Comparison of ENCODE assay signal across 17 mouse cellular contexts in genomic region chr17:82432678-82433077, GRCm38 (mm10).
A peak's percentile ranks its signal among the peaks of the same experiment; 100 is the strongest.
DNase-seq lines count a peak whose midpoint lies in the region; ATAC-seq lines count a peak whose summit lies in the region.
"Had no signal": no experiment of that assay in that cellular context is flagged by ENCODE, and none has a peak within 500 bp of the region (broad histone marks: within the 10 kb centered on the region; RNA-seq: fewer than 3 reads in every experiment).

No protein-coding gene starts in this region.

- no peak overlapping the region for H3K27ac ChIP-seq in kidney, embryonic 16.5 days (ENCODE audit: low read length)
- no peak overlapping the region for H3K27ac ChIP-seq in embryonic facial prominence, embryonic 10.5 days (replicated peaks)
- H3K27ac ChIP-seq in embryonic facial prominence, embryonic 14.5 days (replicated peaks; ENCODE audit: low read depth, low read length), result no peak overlapping the region
- H3K27ac ChIP-seq: forebrain, embryonic 15.5 days; heart, embryonic 13.5 days; hindbrain, embryonic 15.5 days had no signal

- no peaks in the 10 kb centered on the region for H3K36me3 ChIP-seq in kidney, embryonic 16.5 days (ENCODE audit: insufficient read depth, low read length)
- no peaks in the 10 kb centered on the region for H3K36me3 ChIP-seq in embryonic facial prominence, embryonic 10.5 days (replicated peaks)
- H3K36me3 ChIP-seq in embryonic facial prominence, embryonic 14.5 days (ENCODE audit: control insufficient read depth, insufficient read depth, low read length), result no peaks in the 10 kb centered on the region
- H3K36me3 ChIP-seq: forebrain, embryonic 15.5 days; heart, embryonic 13.5 days; hindbrain, embryonic 15.5 days had no signal

- H3K9ac ChIP-seq in kidney, embryonic 16.5 days (replicated peaks; ENCODE audit: low read length), result no peak overlapping the region
- no peak overlapping the region for H3K9ac ChIP-seq in embryonic facial prominence, embryonic 14.5 days (ENCODE audit: low read depth, low read length)
- H3K9ac ChIP-seq: forebrain, embryonic 15.5 days; heart, embryonic 13.5 days; hindbrain, embryonic 15.5 days had no signal

- H3K4me1 ChIP-seq in kidney, embryonic 16.5 days (ENCODE audit: insufficient read depth, low read length), result no peaks in the 10 kb centered on the region
- H3K4me1 ChIP-seq in embryonic facial prominence, embryonic 10.5 days, result no peaks in the 10 kb centered on the region
- H3K4me1 ChIP-seq in embryonic facial prominence, embryonic 14.5 days (ENCODE audit: control insufficient read depth, insufficient read depth, low read length), result no peaks in the 10 kb centered on the region
- H3K4me1 ChIP-seq: forebrain, embryonic 15.5 days; heart, embryonic 13.5 days; hindbrain, embryonic 15.5 days had no signal

- no peak for DNase-seq in kidney, adult 9 months
- DNase-seq in urinary bladder, adult 18-20 months (ENCODE audit: low spot score in 2 of 2), result peak; percentile 12 to 29
- no peak for DNase-seq in urinary bladder, postnatal 10 days (ENCODE audit: low spot score)
- peak; percentile 10 for DNase-seq in embryonic facial prominence, embryonic 10.5 days (ENCODE audit: low spot score)
- peak; percentile 38 for DNase-seq in embryonic facial prominence, embryonic 14.5 days (ENCODE audit: low spot score)
- DNase-seq: adrenal gland, adult 8-10 months; adrenal gland, postnatal 36 days; cerebellum, adult 8-10 months; cerebellum, postnatal 14 days; gastrocnemius, postnatal 36 days; heart, adult 11 months; heart, postnatal 36 days had no signal

- H3K4me2 ChIP-seq in kidney, embryonic 16.5 days (replicated peaks; ENCODE audit: low read depth, low read length), result no peak overlapping the region
- no peak overlapping the region for H3K4me2 ChIP-seq in embryonic facial prominence, embryonic 14.5 days (ENCODE audit: low read depth, low read length)
- H3K4me2 ChIP-seq: forebrain, embryonic 15.5 days; heart, embryonic 13.5 days; hindbrain, embryonic 15.5 days had no signal

- H3K9me3 ChIP-seq in kidney, embryonic 16.5 days (ENCODE audit: low read length), result no peaks in the 10 kb centered on the region
- H3K9me3 ChIP-seq in embryonic facial prominence, embryonic 10.5 days, result no peaks in the 10 kb centered on the region
- H3K9me3 ChIP-seq in embryonic facial prominence, embryonic 14.5 days (ENCODE audit: control insufficient read depth, low read length), result no peaks in the 10 kb centered on the region
- H3K9me3 ChIP-seq: forebrain, embryonic 15.5 days; heart, embryonic 13.5 days; hindbrain, embryonic 15.5 days had no signal

- H3K4me3 ChIP-seq in kidney, embryonic 16.5 days (ENCODE audit: low read length), result no peak overlapping the region
- H3K4me3 ChIP-seq in embryonic facial prominence, embryonic 10.5 days, result no peak overlapping the region
- no peak overlapping the region for H3K4me3 ChIP-seq in embryonic facial prominence, embryonic 14.5 days (ENCODE audit: low read depth, low read length)
- H3K4me3 ChIP-seq: forebrain, embryonic 15.5 days; heart, embryonic 13.5 days; hindbrain, embryonic 15.5 days had no signal

- no peaks in the 10 kb centered on the region for H3K27me3 ChIP-seq in kidney, embryonic 16.5 days (ENCODE audit: insufficient read depth, low read length)
- H3K27me3 ChIP-seq in embryonic facial prominence, embryonic 10.5 days (replicated peaks; ENCODE audit: low read depth, poor library complexity, severe bottlenecking), result no peaks in the 10 kb centered on the region
- no peaks in the 10 kb centered on the region for H3K27me3 ChIP-seq in embryonic facial prominence, embryonic 14.5 days (replicated peaks; ENCODE audit: control insufficient read depth, insufficient read depth, low read length)
- H3K27me3 ChIP-seq: forebrain, embryonic 15.5 days; heart, embryonic 13.5 days; hindbrain, embryonic 15.5 days had no signal

- 37% methylated on average over 3 of the region's 3 CpGs for WGBS in kidney, embryonic 16.5 days
- WGBS in embryonic facial prominence, embryonic 10.5 days, result 47% methylated on average over 3 of the region's 3 CpGs
- WGBS in embryonic facial prominence, embryonic 14.5 days, result 46% methylated on average over 3 of the region's 3 CpGs

- ATAC-seq in kidney, embryonic 16.5 days (ENCODE audit: low FRiP score, low TSS enrichment), result peak; percentile 77; the same call in 1 of the 2 replicates
- peak; percentile 79; the same call in 1 of the 2 replicates for ATAC-seq in embryonic facial prominence, embryonic 14.5 days (ENCODE audit: low read depth)
- ATAC-seq in megakaryocyte, adult 5-6 weeks (ENCODE audit: poor library complexity, severe bottlenecking), result no peak
- ATAC-seq: forebrain, embryonic 15.5 days had no signal

Comparison
In these comparisons a context has a peak if more than half of its experiments do, and no peak if none do; other contexts are left out.
1. DNase-seq: peak in urinary bladder, adult 18-20 months (2 of 2), embryonic facial prominence, embryonic 10.5 days (single experiment) and embryonic facial prominence, embryonic 14.5 days (single experiment); none in kidney, adult 9 months (single experiment) and urinary bladder, postnatal 10 days (single experiment).